Mouse (Mus musculus): ENCODE data around the gene Eif2ak3. TPM values are rescaled to one million over a fixed set of nuclear protein-coding genes. Genes with fewer than 3 reads are reported as not detected.

Gene Eif2ak3
- polyA plus RNA-seq, 1 experiment from 2014 or later: 6.2 TPM

DNA sequence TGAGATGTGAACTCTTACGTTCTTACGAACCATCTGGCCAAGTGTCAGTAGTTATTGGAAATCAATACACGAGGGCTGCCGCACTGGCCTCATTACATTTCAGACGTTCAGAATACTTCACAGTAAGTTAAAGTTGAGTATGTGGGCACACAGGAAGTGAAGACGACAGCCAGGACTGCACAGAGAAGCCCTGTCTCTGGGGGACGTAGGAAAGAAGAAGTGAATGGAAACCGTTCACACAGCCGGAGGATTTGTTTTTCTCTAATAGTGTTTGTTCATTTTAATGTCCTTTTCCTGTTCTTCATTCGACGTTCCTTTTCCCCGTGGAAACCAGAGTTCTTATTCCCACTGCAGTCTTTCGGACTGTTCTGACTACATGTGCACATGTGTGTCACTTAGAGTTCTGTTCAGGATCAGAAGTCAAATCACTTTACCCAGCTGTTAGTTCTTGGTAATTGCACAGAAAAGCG lies 27.2 kb downstream of the Eif2ak3 start:
- ATAC-seq: no peak
- H3K36me3 ChIP-seq: 0 out of 2 replicates have a peak, but pooled peaks cover 1% of the 10 kb centered on the region
- no peak overlapping the region for H3K4me2 ChIP-seq
- 51% methylated on average over 14 of the region's 14 CpGs for WGBS (ENCODE audit: insufficient replicate concordance)
- peaks cover 16% of the 10 kb centered on the region for H3K4me1 ChIP-seq
- no peak overlapping the region for H3K4me3 ChIP-seq
- no peaks in the 10 kb centered on the region for H3K9me3 ChIP-seq (replicated peaks)
- H3K27ac ChIP-seq: no peak overlapping the region; the same call in 1 of the 2 replicates
- no peak overlapping the region for H3K9ac ChIP-seq
- no peaks in the 10 kb centered on the region for H3K27me3 ChIP-seq (replicated peaks)

DNA sequence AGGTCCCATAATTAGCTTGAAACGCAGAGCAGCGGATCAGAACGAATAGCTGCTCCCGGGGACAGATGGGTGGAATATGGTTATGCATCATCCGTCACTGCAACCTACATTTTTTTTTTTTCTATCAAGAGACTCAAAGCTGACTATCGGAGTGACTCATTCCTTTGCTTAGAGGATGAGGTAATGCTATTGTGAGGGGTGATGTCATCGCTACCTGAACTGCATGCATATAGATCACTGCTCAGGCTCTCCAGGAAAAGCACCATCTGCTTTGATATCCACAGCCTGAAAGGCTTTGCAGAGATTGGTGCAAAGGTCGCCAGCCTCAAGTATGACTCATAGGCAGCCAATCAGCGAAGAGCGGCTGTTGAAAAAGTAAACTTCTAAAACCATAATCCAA lies 27.8 kb downstream of the Eif2ak3 start:
- peaks cover 5% of the 10 kb centered on the region; the same call in 1 of the 2 replicates for H3K36me3 ChIP-seq
- WGBS (ENCODE audit: insufficient replicate concordance): 77% methylated on average over 10 of the region's 10 CpGs
- ATAC-seq: no peak
- no peaks in the 10 kb centered on the region for H3K9me3 ChIP-seq (replicated peaks)
- H3K9ac ChIP-seq: no peak overlapping the region
- H3K4me3 ChIP-seq: no peak overlapping the region
- H3K27ac ChIP-seq: no peak overlapping the region
- peaks cover 16% of the 10 kb centered on the region for H3K4me1 ChIP-seq
- H3K4me2 ChIP-seq: no peak overlapping the region
- no peaks in the 10 kb centered on the region for H3K27me3 ChIP-seq (replicated peaks)

DNA sequence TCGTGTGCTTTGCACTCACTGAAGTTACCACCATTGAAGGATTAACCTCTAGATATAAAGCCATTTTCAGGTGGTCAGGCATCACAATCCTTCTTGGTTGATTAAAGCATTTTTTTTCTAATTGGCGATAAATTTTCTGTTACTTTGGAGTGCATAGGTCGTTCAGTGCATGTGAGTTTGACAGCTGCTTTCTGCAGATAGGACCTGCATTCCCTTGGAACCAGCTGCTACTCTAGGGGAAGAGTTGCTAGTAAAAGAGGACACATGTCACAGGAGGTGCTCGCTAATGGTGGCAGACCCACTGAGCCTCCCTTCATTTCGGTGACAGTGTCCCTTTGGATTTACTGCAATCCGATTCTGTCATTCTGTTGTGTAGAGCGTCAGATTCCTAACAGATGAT lies 28.3 kb downstream of the Eif2ak3 start:
- WGBS (ENCODE audit: insufficient replicate concordance): 76% methylated on average over 7 of the region's 7 CpGs
- H3K4me2 ChIP-seq: no peak overlapping the region
- no peak for ATAC-seq

DNA sequence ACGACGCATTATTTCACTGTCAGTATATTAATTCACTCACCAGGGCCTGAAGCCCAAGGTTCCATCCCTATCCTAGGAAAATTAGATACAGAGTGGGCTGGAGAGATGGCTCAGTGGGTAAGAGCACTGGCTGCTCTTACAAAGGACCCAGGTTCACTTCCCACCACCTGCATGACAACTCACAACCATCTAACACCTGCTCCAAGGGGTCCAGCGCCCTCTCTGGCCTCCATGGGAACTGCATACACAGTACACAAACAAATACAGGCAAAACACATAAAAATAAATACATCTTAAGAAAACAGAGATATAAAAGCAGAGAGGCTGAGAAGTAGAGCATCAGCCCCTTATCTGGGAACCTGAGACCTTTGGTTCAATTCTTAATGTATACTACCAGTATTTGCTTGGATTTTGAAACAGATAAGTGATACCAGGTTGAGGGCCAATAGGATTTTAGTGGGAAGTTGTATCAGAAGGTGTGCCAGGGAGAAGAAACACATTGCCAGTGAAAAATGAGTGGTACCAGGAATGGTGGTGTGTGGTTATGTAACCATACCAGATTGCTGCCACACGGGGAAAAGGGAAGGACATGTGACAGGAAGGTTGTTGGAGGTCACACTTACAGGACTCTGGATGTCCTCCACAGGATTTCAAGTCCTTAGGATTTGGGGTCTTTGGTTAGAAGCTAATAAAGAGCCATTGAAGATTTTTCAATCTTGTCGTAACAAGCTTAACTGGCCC lies 29.9 kb downstream of the Eif2ak3 start:
- no peak for ATAC-seq
- H3K36me3 ChIP-seq: peaks cover 19% of the 10 kb centered on the region
- H3K27me3 ChIP-seq (replicated peaks): no peaks in the 10 kb centered on the region
- H3K4me2 ChIP-seq: no peak overlapping the region
- no peak overlapping the region for H3K4me3 ChIP-seq
- 62% methylated on average over 5 of the region's 5 CpGs for WGBS (ENCODE audit: insufficient replicate concordance)
- no peak overlapping the region for H3K9ac ChIP-seq
- H3K9me3 ChIP-seq (replicated peaks): no peaks in the 10 kb centered on the region
- no peak overlapping the region for H3K27ac ChIP-seq
- H3K4me1 ChIP-seq: peaks cover 16% of the 10 kb centered on the region

More for the DNA sequence above, 28.3 kb downstream of the Eif2ak3 start:
- Histone ChIP-seq H3K9me3 (replicated peaks) (no peaks in the 10 kb centered on the region), H3K4me3 (no peak overlapping the region), H3K4me1 (peaks cover 16% of the 10 kb centered on the region), H3K27ac (no peak overlapping the region), H3K9ac (no peak overlapping the region), H3K27me3 (replicated peaks) (no peaks in the 10 kb centered on the region), H3K36me3 (peaks cover 5% of the 10 kb centered on the region; the same call in 1 of the 2 replicates)

DNA sequence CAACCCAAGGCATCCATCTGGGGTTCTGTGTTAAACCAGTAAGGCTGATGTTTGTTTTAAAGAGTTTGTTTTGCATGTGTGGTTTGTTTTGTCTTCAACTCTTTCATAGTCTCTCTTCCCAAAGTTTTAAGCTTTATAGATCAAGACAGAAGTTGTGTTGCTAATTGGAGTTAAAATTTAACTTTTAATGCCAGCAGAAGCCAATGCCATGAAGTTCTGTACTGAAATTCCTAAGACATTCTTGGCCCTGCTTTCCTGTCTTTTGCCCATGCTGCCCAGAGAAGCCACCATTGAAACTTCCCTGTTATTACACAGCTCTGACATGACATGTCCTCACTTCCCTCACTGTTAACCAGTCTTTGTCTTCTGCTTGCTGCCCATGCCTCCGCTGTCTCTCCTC lies 30.7 kb downstream of the Eif2ak3 start:
- Histone ChIP-seq H3K9me3 (replicated peaks) (no peaks in the 10 kb centered on the region), H3K4me1 (peaks cover 16% of the 10 kb centered on the region), H3K4me3 (no peak overlapping the region), H3K27ac (no peak overlapping the region), H3K36me3 (peaks cover 23% of the 10 kb centered on the region), H3K27me3 (replicated peaks) (no peaks in the 10 kb centered on the region), H3K4me2 (no peak overlapping the region), H3K9ac (no peak overlapping the region)
- no peak for ATAC-seq
- WGBS (ENCODE audit: insufficient replicate concordance): 88% methylated on average over 1 of the region's 1 CpGs

DNA sequence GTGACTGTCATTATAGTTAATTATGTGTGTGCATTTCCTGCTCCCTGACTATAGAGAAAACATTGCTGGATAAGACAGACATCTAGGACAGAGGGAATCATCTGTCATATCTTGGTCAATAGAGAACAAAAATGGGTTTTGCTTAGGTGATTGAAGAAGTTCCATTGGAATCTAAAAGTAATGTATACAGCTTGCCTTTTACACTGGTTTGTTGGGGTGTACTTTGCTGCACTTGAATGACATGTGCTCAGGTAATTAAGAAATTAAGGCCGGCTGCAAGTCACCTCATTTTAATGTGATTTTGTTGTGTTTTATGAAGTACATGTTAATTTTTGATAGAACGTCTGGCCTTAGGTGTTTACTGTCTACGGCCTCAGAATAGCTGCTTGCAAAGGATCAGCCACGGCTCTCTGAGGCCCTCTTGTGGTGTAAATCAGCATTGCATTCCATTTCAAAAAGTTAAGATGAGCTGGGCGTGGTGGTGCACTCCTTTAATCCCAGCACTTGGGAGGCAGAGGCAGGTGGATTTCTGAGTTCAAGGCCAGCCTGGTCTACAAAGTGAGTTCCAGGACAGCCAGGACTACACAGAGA lies 36.5 kb downstream of the Eif2ak3 start:
- Histone ChIP-seq H3K4me2 (no peak overlapping the region), H3K36me3 (peaks cover 68% of the 10 kb centered on the region), H3K4me3 (no peak overlapping the region), H3K4me1 (no peaks in the 10 kb centered on the region), H3K27ac (no peak overlapping the region), H3K27me3 (replicated peaks) (no peaks in the 10 kb centered on the region), H3K9me3 (replicated peaks) (no peaks in the 10 kb centered on the region), H3K9ac (no peak overlapping the region)
- ATAC-seq: peak; percentile 52; the same call in 1 of the 2 replicates
- 13% methylated on average over 5 of the region's 5 CpGs for WGBS (ENCODE audit: insufficient replicate concordance)

DNA sequence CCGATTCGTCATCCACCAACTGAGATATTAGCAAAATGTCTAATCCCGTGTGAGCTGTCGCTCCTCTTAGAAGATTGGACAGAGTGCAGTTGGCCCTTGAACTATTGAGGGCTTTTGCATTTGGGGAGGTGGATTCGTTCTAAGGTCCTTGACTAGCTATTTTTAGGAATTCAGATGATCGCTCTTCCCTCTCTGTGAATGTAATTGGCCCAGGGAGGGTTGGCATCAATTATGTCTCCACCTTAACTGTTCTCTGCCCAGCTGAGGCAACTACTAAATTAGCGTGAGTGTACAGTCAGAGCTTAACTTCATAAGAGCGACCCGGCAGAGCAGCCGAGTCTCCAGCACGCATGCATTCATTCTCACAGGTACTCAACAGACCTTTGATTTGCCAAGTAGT lies 43.7 kb downstream of the Eif2ak3 start:
- H3K9me3 ChIP-seq (replicated peaks): no peaks in the 10 kb centered on the region
- WGBS (ENCODE audit: insufficient replicate concordance): 89% methylated on average over 11 of the region's 11 CpGs

DNA sequence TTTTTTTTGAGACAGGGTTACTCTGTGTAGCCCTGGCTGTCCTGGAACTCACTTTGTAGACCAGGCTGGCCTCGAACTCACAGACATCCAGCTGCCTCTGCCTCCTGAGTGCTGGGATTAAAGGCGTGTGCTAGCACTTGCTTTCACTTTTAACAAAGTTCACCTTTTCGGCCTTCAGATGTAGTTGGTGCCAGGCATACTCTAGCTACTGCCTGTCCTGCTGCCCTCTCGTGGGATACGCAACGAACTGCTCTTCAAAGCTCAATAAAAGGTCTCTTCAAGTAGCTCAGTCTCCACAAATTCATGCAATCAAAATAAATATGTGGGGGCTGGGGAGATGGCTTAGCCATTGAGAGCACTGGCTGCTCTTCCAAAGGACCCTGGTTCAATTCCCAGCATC lies 53.9 kb downstream of the Eif2ak3 start:
- Histone ChIP-seq H3K27me3 (replicated peaks) (no peaks in the 10 kb centered on the region), H3K4me1 (no peaks in the 10 kb centered on the region), H3K4me3 (no peak overlapping the region), H3K36me3 (peaks cover 79% of the 10 kb centered on the region), H3K4me2 (no peak overlapping the region), H3K9ac (no peak overlapping the region), H3K27ac (no peak overlapping the region), H3K9me3 (replicated peaks) (no peaks in the 10 kb centered on the region)
- WGBS (ENCODE audit: insufficient replicate concordance): 74% methylated on average over 6 of the region's 6 CpGs
- no peak for ATAC-seq

More for the DNA sequence above, 43.7 kb downstream of the Eif2ak3 start:
- no peak overlapping the region for H3K27ac ChIP-seq
- H3K9ac ChIP-seq: no peak overlapping the region
- no peaks in the 10 kb centered on the region for H3K4me1 ChIP-seq
- peaks cover 99% of the 10 kb centered on the region for H3K36me3 ChIP-seq
- no peak overlapping the region for H3K4me3 ChIP-seq
- H3K4me2 ChIP-seq: no peak overlapping the region
- no peaks in the 10 kb centered on the region for H3K27me3 ChIP-seq (replicated peaks)
- no peak for ATAC-seq

DNA sequence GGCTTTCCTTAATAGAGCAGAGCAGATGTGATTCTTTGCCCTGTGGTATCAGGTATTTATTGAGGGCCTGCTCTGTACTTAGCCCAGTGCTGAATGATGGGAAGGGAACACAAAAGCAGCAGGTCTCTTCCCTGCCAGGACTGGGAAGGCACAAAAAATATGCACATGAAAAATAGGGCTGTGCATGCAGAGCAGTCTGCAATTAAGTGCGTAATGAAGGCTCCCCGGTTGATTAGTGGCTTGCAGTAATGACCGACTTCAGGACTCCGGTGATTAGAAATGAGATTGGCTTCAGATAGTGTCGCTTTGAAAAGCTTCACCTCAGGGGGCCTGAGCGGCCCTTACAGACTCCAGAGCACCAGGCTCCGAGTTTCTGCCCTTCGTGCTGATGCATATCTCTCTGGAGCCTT lies 55.3 kb downstream of the Eif2ak3 start:
- Histone ChIP-seq H3K4me1 (peaks cover 13% of the 10 kb centered on the region), H3K27ac (no peak overlapping the region), H3K9me3 (replicated peaks) (no peaks in the 10 kb centered on the region), H3K36me3 (peaks cover 76% of the 10 kb centered on the region), H3K4me3 (no peak overlapping the region), H3K27me3 (replicated peaks) (no peaks in the 10 kb centered on the region), H3K4me2 (no peak overlapping the region), H3K9ac (no peak overlapping the region)
- no peak for ATAC-seq
- 75% methylated on average over 8 of the region's 8 CpGs for WGBS (ENCODE audit: insufficient replicate concordance)

DNA sequence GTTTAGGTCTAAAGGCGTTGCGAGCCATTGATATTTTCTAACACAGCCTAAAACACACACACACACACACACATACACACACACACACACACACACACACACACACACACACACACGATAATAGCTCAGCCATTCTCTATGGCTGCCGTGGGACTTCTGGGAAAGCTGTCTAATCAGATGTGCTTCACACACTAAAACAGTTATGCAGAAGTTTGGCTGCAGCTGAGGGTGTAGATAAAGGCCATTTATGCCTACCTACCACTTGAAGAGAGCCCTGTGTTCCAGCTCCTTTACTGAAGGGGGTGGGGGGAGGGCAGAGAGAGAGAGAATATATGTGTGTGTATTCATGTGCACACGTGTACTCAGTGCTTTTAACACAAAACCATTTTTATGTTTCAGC lies 59.4 kb downstream of the Eif2ak3 start:
- Histone ChIP-seq H3K4me1 (peaks cover 14% of the 10 kb centered on the region), H3K4me3 (no peak overlapping the region), H3K36me3 (peaks cover 51% of the 10 kb centered on the region), H3K9me3 (replicated peaks) (no peaks in the 10 kb centered on the region), H3K4me2 (no peak overlapping the region), H3K9ac (no peak overlapping the region), H3K27me3 (replicated peaks) (0 out of 2 replicates have a peak, but pooled peaks cover under 1% of the 10 kb centered on the region), H3K27ac (0 out of 2 replicates have a peak overlapping the region, but pooled peaks have one; percentile 59)
- 41% methylated on average over 5 of the region's 5 CpGs for WGBS (ENCODE audit: insufficient replicate concordance)
- peak; percentile 90 for ATAC-seq

DNA sequence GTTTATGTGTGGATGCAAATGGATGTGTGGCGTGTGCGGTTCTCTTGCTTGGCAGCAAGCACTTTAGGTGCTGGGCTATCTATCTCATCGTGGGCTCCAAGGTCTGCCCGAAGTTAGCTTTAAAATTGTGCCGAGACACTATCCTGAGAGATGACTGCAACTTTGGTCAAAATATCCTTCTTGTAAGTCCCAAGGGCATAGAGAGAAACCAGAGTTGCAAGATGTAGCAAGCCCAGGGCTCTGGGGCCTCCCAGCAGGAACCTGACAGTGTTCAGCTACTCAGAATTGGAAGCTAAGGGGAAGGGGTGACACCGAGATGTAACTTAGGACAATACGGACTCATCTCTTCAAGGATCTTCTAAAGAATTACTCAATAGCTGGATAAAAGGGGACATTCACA lies 65.3 kb downstream of the Eif2ak3 start:
- WGBS (ENCODE audit: insufficient replicate concordance): 74% methylated on average over 7 of the region's 7 CpGs
- peaks cover 10% of the 10 kb centered on the region for H3K36me3 ChIP-seq

DNA sequence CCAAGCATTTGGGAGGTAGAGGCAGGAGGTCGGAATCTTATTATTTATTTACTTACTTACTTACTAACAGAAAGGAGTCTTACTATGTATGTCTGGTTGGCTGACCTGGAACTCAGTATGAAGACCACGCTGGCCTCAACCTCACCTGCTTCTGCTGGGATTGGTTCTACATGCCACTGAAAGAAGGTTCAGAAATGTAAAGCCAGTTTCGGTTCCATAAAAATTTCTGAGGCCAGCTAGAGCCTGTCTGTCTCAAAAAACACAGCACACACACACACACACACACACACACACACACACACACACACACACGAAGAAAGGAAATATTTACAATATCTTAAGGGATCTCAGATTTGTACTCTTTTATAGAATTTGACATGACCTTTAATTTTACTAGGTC lies 66.0 kb downstream of the Eif2ak3 start:
- H3K4me1 ChIP-seq: 0 out of 2 replicates have a peak, but pooled peaks cover 5% of the 10 kb centered on the region
- peaks cover 56% of the 10 kb centered on the region for H3K27me3 ChIP-seq (replicated peaks)
- no peak for ATAC-seq
- 54% methylated on average over 4 of the region's 4 CpGs for WGBS (ENCODE audit: insufficient replicate concordance)
- no peak overlapping the region for H3K9ac ChIP-seq
- H3K4me3 ChIP-seq: no peak overlapping the region
- H3K36me3 ChIP-seq: peaks cover 8% of the 10 kb centered on the region
- H3K4me2 ChIP-seq: no peak overlapping the region
- no peaks in the 10 kb centered on the region for H3K9me3 ChIP-seq (replicated peaks)
- no peak overlapping the region for H3K27ac ChIP-seq

More for the DNA sequence above, 65.3 kb downstream of the Eif2ak3 start:
- peaks cover 56% of the 10 kb centered on the region for H3K27me3 ChIP-seq (replicated peaks)
- H3K4me3 ChIP-seq: no peak overlapping the region
- H3K9me3 ChIP-seq (replicated peaks): no peaks in the 10 kb centered on the region
- H3K4me1 ChIP-seq: peaks cover 6% of the 10 kb centered on the region
- no peak overlapping the region for H3K4me2 ChIP-seq
- no peak overlapping the region for H3K27ac ChIP-seq
- ATAC-seq: no peak
- H3K9ac ChIP-seq: no peak overlapping the region
